Mouse (Mus musculus): ENCODE results near the gene Fmnl2.

The Fmnl2 gene

DNA sequence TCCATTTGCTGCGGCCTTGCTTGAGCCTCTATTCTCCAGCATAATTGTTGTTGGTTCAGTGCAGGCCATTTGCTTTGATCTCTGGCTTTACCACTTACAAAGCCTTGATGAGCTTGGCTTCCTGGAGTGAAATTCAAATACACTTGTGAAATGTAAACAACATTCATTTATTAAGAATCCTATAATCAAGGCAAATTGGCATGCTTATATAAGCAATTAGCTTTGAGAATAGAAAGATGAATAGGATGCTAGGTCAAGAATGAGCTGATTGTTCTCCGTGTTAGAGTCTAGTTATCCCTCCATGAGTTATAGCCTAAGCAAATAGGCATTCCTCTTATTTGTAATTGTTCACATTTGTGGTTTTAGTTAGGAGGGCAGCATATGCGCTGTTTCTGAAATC is 8.5 kb downstream of the Fmnl2 start:
- DNase-seq = no peak

DNA sequence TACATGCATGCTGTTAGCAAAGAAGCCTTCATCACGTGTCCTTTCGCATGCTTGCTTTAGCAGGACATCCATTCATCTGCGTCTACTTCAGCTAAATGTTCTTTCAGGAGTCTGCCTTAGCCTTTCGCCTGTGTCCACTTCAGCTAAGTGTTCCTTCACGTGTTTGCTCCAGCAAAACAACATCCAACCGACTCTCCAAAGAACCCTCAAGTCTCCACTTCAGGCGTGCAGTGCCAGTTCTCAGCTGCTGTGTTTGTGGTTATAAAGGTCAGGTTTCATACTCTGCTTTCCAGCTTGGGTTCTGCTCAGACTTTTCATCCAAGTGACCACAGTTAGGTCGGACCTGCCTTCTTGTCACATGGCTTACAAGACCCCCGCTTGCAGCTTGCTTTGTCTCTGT is 10.1 kb downstream of the Fmnl2 start:
- DNase-seq = no peak

DNA sequence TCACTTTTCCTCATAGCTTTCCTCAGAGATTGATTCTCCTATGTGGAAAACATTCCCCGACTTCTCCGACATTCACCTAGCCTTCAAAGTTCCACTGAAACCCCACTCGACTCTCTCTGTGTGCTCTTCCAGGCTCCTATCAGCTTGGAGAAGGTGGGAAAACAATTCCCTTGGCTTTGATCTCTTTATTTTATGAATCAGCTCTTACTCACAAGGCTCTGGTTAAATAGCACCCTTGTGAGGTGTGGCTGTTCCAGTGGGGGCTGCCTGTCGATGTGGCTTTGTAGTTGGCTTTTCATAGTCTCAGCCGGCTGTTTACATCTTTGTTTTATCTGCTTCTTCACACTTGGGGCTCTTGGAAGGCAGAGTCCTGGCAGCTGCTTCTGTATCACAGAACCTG is 10.5 kb downstream of the Fmnl2 start:
- no peak for DNase-seq

- no peak for DNase-seq
These were observed 15.0 kb downstream of the Fmnl2 start for GRCm38 (mm10) chr2:52872636-52873035.

DNA sequence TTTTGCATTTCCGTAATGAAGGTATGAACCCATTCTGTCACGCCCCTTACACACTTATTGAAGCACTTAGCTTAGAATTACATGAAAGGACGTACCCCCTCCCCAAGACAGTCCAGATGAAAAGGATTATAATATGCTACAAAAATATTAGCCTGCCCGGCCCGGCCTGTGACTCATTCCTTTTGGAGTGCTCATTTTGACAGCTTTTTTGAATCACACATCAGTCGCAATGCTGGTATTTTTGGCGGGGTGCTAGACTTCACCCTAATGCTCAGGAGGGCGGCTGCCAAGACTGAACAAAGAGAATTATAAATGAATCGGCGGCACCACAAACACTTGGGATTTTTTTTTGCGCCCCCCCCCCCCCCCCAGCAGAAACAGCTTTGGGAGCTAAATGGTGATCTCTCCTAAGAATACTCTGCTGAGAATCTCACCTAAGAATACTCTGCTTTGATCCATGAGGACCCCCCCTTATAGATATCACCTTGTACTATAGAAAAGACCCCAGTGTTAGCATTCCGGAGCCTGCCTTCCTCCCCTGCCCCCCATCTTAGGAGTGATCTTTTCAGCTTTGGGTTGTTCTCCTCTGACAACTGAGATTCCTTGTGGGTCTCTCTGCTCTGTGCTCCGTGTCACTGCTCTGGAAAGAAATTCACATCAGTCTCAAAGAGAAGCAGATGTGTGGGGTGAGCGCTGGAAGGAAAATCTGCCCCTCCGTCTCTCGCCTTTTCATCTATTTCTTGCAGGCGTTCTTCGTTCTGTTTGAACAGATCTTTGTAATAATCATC is 15.8 kb downstream of the Fmnl2 start:
- DNase-seq = no peak

DNA sequence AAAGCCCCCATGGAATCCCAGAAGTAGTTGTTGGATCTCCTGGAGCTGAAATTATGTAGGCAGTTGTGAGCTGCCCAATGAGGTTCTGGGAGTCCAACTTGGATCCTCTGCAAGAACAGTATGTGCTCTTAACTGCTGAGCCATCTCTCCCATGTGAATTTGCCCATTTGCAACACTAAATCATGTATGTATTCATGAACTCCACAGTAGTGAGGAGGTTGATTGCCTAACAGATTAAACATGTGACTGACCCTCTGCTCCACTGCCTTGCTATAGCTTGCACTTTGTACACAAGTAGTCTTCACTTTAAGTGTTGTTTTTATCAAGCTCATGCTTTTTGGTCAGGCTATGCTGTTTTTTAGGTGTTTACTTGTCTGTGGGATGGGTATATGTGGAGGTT is 17.1 kb downstream of the Fmnl2 start:
- no peak for DNase-seq

- no peak for DNase-seq
These were observed 18.1 kb downstream of the Fmnl2 start for GRCm38 (mm10) chr2:52875801-52876200.

DNA sequence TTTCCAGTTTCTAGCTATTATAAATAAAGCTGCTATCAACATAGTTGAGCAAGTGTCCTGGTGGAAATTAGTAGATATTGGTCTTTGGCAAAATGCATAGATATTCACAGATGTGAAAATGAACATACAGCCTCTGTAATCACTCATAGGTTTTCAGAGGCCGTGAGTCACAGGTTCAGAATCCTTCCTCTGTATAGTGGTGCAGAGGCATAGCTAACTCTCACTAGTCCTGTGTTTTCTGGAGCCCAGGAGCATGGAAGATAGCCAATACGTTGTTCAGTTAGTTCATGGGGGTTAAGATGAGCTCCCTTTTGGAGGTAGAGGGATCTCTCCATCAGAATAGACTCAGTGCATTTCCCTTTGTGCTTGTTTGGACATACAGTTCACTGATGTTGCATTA is 25.7 kb downstream of the Fmnl2 start:
- no peak for DNase-seq

- DNase-seq = no peak
These were observed 26.4 kb downstream of the Fmnl2 start for GRCm38 (mm10) chr2:52884082-52884481.

GRCm38 (mm10) chr2:52885071-52885470 is 27.4 kb downstream of the Fmnl2 start:
- no peak for DNase-seq

DNA sequence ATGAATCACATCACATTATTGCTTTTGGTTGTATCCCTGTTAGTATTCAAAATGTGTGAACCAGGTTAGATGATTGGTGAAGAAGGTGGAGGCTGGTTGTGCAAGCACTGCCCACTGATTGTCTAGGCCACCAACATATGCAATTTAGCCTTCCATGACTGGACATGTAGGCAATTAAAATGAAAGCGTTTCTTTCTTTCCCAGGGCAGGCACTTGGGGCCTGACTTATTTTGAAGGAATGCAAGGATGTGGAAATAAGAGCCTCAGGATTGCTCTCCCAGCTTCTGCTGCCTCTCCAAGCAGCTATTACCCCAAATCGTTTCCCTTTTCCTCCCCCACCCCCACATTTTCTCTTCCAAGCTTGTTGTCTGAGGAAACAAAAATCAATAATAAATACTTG is 29.6 kb downstream of the Fmnl2 start:
- DNase-seq = no peak

DNA sequence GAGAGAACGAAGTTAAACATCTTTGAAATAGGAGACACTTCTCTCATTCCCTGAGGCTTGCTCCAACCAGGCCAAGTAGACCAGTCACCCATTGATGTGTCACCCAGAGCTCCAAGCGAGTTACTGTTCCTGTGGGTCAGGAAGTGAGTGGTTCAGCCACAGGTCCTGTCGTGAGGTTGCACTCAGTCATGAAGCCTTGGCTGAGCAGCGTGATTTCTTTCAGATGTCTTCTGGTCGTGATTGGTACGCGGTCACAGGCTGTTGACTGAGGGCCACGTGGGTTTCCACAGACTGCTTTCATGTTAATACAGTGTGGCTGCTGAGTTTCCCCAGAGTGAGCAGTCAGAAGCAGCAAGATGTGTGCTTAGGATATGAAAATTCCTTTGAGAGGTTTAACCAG is 33.5 kb downstream of the Fmnl2 start:
- peak; percentile 12 for DNase-seq

GRCm38 (mm10) chr2:52891744-52892143 is 34.1 kb downstream of the Fmnl2 start:
- DNase-seq = no peak

DNA sequence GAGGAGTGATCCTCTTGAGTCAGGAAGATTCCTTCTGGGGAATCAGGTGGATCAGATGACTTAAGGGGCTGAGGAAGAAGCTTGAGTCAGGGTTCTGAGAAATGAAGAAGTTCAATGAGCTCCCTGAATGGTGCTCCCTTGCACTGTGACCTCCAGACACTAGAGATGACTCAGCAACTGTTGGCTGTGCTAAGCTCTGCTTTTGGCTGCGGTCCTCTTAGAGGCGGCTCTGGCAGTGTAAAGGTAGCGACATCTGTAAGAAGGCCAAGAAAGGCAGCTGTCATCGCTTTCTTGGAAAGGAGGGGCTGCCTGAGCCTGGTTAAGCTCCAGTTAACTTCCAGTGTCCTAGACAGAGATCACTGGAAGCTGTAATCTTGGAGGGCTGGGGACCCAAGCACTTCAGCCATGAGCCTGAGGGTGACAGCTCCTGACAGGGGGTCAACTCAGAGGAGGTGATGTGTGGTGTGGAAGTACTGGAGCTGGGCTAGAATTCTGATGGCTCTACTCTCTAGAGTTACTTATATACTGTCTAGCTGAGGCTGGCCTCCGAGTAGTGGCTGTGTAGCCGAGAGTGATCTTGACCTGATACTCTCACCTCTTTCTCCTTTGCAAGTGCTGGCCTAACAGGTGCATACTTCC is 37.4 kb downstream of the Fmnl2 start:
- no peak for DNase-seq

- no peak for DNase-seq
These were observed 39.3 kb downstream of the Fmnl2 start for GRCm38 (mm10) chr2:52896995-52897394.

- DNase-seq = no peak
These were observed 43.1 kb downstream of the Fmnl2 start for GRCm38 (mm10) chr2:52900780-52901179.

GRCm38 (mm10) chr2:52901300-52902013 is 43.8 kb downstream of the Fmnl2 start:
- no peak for DNase-seq

GRCm38 (mm10) chr2:52902456-52902855 is 44.8 kb downstream of the Fmnl2 start:
- DNase-seq = no peak

GRCm38 (mm10) chr2:52903228-52903963 is 45.7 kb downstream of the Fmnl2 start:
- no peak for DNase-seq

GRCm38 (mm10) chr2:52904526-52904925 is 46.9 kb downstream of the Fmnl2 start:
- no peak for DNase-seq

- DNase-seq = no peak
These were observed 55.7 kb downstream of the Fmnl2 start for GRCm38 (mm10) chr2:52913311-52913710.

GRCm38 (mm10) chr2:52913746-52914145 is 56.1 kb downstream of the Fmnl2 start:
- no peak for DNase-seq

DNA sequence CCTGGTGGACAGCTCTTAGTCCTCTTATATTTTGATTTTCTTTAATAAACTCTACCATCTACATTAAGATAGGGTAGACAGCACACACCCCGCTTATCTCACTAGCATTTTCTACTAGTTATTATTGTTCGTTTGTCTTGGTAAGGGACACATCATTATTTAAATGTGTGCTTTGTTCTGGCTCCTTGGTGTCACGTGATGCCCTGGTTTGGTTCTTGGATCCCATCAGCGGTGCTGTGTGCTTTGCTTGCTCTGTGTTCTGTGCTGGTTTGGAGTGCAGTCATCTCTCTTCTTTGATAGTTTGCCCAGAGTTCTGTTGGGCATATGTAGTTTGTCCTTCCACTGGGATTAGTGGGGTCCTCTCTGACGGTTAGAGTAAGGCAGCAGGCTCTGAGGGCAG is 57.9 kb downstream of the Fmnl2 start:
- no peak for DNase-seq
